Mouse (Mus musculus): ENCODE data around the gene Psen1. TPM values are rescaled to one million over a fixed set of nuclear protein-coding genes. Genes with fewer than 3 reads are reported as not detected.

The Psen1 gene
- total RNA-seq, 2 experiments from 2014 or later: 33.3 to 35.6 TPM

GRCm38 (mm10) chr12:83770418-83771256, 82.7 kb downstream of the Psen1 start:
- DNase-seq: peak; percentile 44 to 55
- intact Hi-C loops (cut with DNase I): loop anchor here (1.0 kb wide), 1 partner anchor 57 kb away; no protein-coding TSS in a partner anchor

GRCm38 (mm10) chr12:83775621-83776020, 87.7 kb downstream of the Psen1 start:
- no peak for DNase-seq
- intact Hi-C loops (cut with DNase I): no loop called here

GRCm38 (mm10) chr12:83776766-83777165, 88.8 kb downstream of the Psen1 start:
- intact Hi-C loops (cut with DNase I): no loop called here
- no peak for DNase-seq

GRCm38 (mm10) chr12:83780181-83780580, 92.2 kb downstream of the Psen1 start:
- intact Hi-C loops (cut with DNase I): no loop called here
- DNase-seq: peak in 1 of 2 experiments; percentile 39

- no peak for DNase-seq
- intact Hi-C loops (cut with DNase I): no loop called here
Observed at GRCm38 (mm10) chr12:83781204-83781603, 93.3 kb downstream of the Psen1 start.

GRCm38 (mm10) chr12:83781640-83782278, 93.8 kb downstream of the Psen1 start:
- intact Hi-C loops (cut with DNase I): no loop called here
- no peak for DNase-seq

- DNase-seq: no peak
- intact Hi-C loops (cut with DNase I): no loop called here
Observed at GRCm38 (mm10) chr12:83782669-83783068, 94.7 kb downstream of the Psen1 start.

Other genes with a start within 250 kb of the Psen1 start
- 10 to 100 TPM; 16.3 to 22.3 TPM for gene Dpf3, start 200.4 kb upstream of the Psen1 start, total RNA-seq (2021)
- gene Dcaf4, start 167.7 kb upstream of the Psen1 start, total RNA-seq (2021): 10 to 100 TPM; 14.8 to 17.7 TPM
- gene Zfyve1, start 90.9 kb upstream of the Psen1 start, total RNA-seq (2021): 10 to 100 TPM; 14.2 to 18.7 TPM
- 10 to 100 TPM; 54.5 to 54.7 TPM for gene Rbm25, start 56.9 kb upstream of the Psen1 start, total RNA-seq (2021)
- gene Papln, start 75.5 kb downstream of the Psen1 start, total RNA-seq (2021): 10 to 100 TPM; 10.2 to 11.4 TPM
- 10 to 100 TPM; 31.4 to 36.3 TPM for gene Numb, start 233.8 kb downstream of the Psen1 start, total RNA-seq (2021)